Mouse (Mus musculus) E14TG2a.4 (cell line): Measurements from ENCODE around the gene Slc43a1.

Source experiments
- CTCF ChIP-seq: conservative IDR thresholded peaks from 2 replicates; pipeline ENCODE4 v1.5.1; 2014; ENCODE audit warnings: low read length
- NANOG ChIP-seq: IDR thresholded peaks from 2 replicates; pipeline ENCODE4 v1.6.1; 2014; ENCODE audit warnings: borderline replicate concordance, low read length, mixed read lengths
- POU5F1 ChIP-seq: IDR thresholded peaks from 2 replicates; pipeline ENCODE4 v1.6.1; 2014; ENCODE audit warnings: low read length, borderline replicate concordance

- TF ChIP-seq CTCF (no peak), NANOG (no peak), POU5F1 (no peak)
These were observed 16.1 kb upstream of the Slc43a1 start, which contains the start of gene Smtnl1 for GRCm38 (mm10) chr2:84822552-84822951.
